Mouse (Mus musculus): ENCODE data around the gene Preb. TPM values are rescaled to one million over a fixed set of nuclear protein-coding genes. Genes with fewer than 3 reads are reported as not detected.
A peak's percentile ranks its signal among the peaks of the same experiment; 100 is the strongest.

Preb gene
- total RNA-seq (2021), result 100 to 1,000 TPM; 121 to 157 TPM
- long read RNA-seq, experiment 1, full-length matches to known transcripts, result 67 of 103 reads
- long read RNA-seq, experiment 1, partial matches to known transcripts, result 20 of 103 reads
- long read RNA-seq, experiment 1, other reads (novel, unspliced or antisense), result 16 of 103 reads
- long read RNA-seq, experiment 2, full-length matches to known transcripts, result 20 of 32 reads
- long read RNA-seq, experiment 2, partial matches to known transcripts, result 5 of 32 reads
- long read RNA-seq, experiment 2, other reads (novel, unspliced or antisense), result 7 of 32 reads

- peak; percentile 99 for DNase-seq
Observed at GRCm38 (mm10) chr5:30959966-30960501, at the start of gene Preb. Preb (minus strand) TSS chr5:30960361.

- peak; percentile 93 for DNase-seq
Observed at GRCm38 (mm10) chr5:31004184-31004583, 44.0 kb upstream of the Preb start.

- no peak for DNase-seq
Observed at GRCm38 (mm10) chr5:31001560-31001959, 41.4 kb upstream of the Preb start.

- no peak for DNase-seq
Observed at GRCm38 (mm10) chr5:31000993-31001392, 40.8 kb upstream of the Preb start.

GRCm38 (mm10) chr5:31000122-31000521 lies 40.0 kb upstream of the Preb start:
- no peak for DNase-seq

- no peak for DNase-seq
Observed at GRCm38 (mm10) chr5:30999324-30999723, 39.2 kb upstream of the Preb start.

- DNase-seq, result peak; percentile 48 to 51
Observed at GRCm38 (mm10) chr5:30998306-30998705, 38.1 kb upstream of the Preb start.

GRCm38 (mm10) chr5:30994910-30995635 lies 34.9 kb upstream of the Preb start:
- no peak for DNase-seq

GRCm38 (mm10) chr5:30994074-30994473 lies 33.9 kb upstream of the Preb start:
- DNase-seq, result no peak

GRCm38 (mm10) chr5:30992980-30993676 lies 33.0 kb upstream of the Preb start:
- DNase-seq, result no peak

GRCm38 (mm10) chr5:30982357-30982756 lies 22.2 kb upstream of the Preb start:
- DNase-seq, result peak in 1 of 2 experiments; percentile 32

GRCm38 (mm10) chr5:30974870-30975656 lies 14.9 kb upstream of the Preb start:
- peak; percentile 79 to 84 for DNase-seq

GRCm38 (mm10) chr5:30969440-30969839 lies 9.3 kb upstream of the Preb start:
- DNase-seq, result no peak

- peak in 1 of 2 experiments; percentile 31 for DNase-seq
Observed at GRCm38 (mm10) chr5:30968416-30968815, 8.3 kb upstream of the Preb start, which contains the start of gene Tcf23. Tcf23 (plus strand) TSS chr5:30968662.

- DNase-seq, result no peak
Observed at GRCm38 (mm10) chr5:30966189-30966588, 6.0 kb upstream of the Preb start.

- no peak for DNase-seq
Observed at GRCm38 (mm10) chr5:30963916-30964315, 3.8 kb upstream of the Preb start.

- DNase-seq, result no peak
Observed at GRCm38 (mm10) chr5:30961545-30962505, 1.7 kb upstream of the Preb start.

- DNase-seq, result no peak
Observed at GRCm38 (mm10) chr5:30960814-30961213, 653 bp upstream of the Preb start.

- peak in 1 of 2 experiments; percentile 33 for DNase-seq
Observed at GRCm38 (mm10) chr5:30959198-30959854, 835 bp downstream of the Preb start.

GRCm38 (mm10) chr5:30957891-30958290 lies 2.3 kb downstream of the Preb start:
- no peak for DNase-seq

All from adrenal gland, postnatal 36 days (tissue).